Mouse (Mus musculus): ENCODE measurements at regions not wholly inside any gene's neighbourhood (a gene's known extent, or its start where the extent isn't known, plus 50 kb on each side); places are given as distances from the start of the nearest gene placed in this dataset.

GRCm38 (mm10) chr13:28898900-28899299 lies 54.6 kb downstream of the Sox4 start:
- ATAC-seq (replicated peaks; ENCODE audit: insufficient number of reproducible peaks, low FRiP score, low TSS enrichment, poor library complexity, severe bottlenecking) = no peak

- ATAC-seq (replicated peaks; ENCODE audit: insufficient number of reproducible peaks, low FRiP score, low TSS enrichment, poor library complexity, severe bottlenecking) = no peak
Measured at GRCm38 (mm10) chr13:28892896-28893295, 60.6 kb downstream of the Sox4 start.

GRCm38 (mm10) chr13:28887098-28887497 lies 66.4 kb downstream of the Sox4 start:
- ATAC-seq (replicated peaks; ENCODE audit: insufficient number of reproducible peaks, low FRiP score, low TSS enrichment, poor library complexity, severe bottlenecking) = no peak

GRCm38 (mm10) chr13:28886691-28887090 lies 66.8 kb downstream of the Sox4 start:
- no peak for ATAC-seq (replicated peaks; ENCODE audit: insufficient number of reproducible peaks, low FRiP score, low TSS enrichment, poor library complexity, severe bottlenecking)

- ATAC-seq (replicated peaks; ENCODE audit: insufficient number of reproducible peaks, low FRiP score, low TSS enrichment, poor library complexity, severe bottlenecking) = no peak
Measured at GRCm38 (mm10) chr13:28885083-28886037, 68.2 kb downstream of the Sox4 start.

- ATAC-seq (replicated peaks; ENCODE audit: insufficient number of reproducible peaks, low FRiP score, low TSS enrichment, poor library complexity, severe bottlenecking) = no peak
Measured at GRCm38 (mm10) chr13:28884191-28884820, 69.2 kb downstream of the Sox4 start.

GRCm38 (mm10) chr13:28883398-28883797 lies 70.1 kb downstream of the Sox4 start:
- ATAC-seq (replicated peaks; ENCODE audit: insufficient number of reproducible peaks, low FRiP score, low TSS enrichment, poor library complexity, severe bottlenecking) = no peak

GRCm38 (mm10) chr13:28880888-28881287 lies 72.6 kb downstream of the Sox4 start:
- ATAC-seq (replicated peaks; ENCODE audit: insufficient number of reproducible peaks, low FRiP score, low TSS enrichment, poor library complexity, severe bottlenecking) = no peak

GRCm38 (mm10) chr13:28878692-28879091 lies 74.8 kb downstream of the Sox4 start:
- no peak for ATAC-seq (replicated peaks; ENCODE audit: insufficient number of reproducible peaks, low FRiP score, low TSS enrichment, poor library complexity, severe bottlenecking)

- ATAC-seq (replicated peaks; ENCODE audit: insufficient number of reproducible peaks, low FRiP score, low TSS enrichment, poor library complexity, severe bottlenecking) = no peak
Measured at GRCm38 (mm10) chr13:28876771-28877170, 76.7 kb downstream of the Sox4 start.

- no peak for ATAC-seq (replicated peaks; ENCODE audit: insufficient number of reproducible peaks, low FRiP score, low TSS enrichment, poor library complexity, severe bottlenecking)
Measured at GRCm38 (mm10) chr13:28870681-28871080, 82.8 kb downstream of the Sox4 start.

- no peak for ATAC-seq (replicated peaks; ENCODE audit: insufficient number of reproducible peaks, low FRiP score, low TSS enrichment, poor library complexity, severe bottlenecking)
Measured at GRCm38 (mm10) chr13:28867210-28867609, 86.3 kb downstream of the Sox4 start.

GRCm38 (mm10) chr13:28866686-28867085 lies 86.8 kb downstream of the Sox4 start:
- no peak for ATAC-seq (replicated peaks; ENCODE audit: insufficient number of reproducible peaks, low FRiP score, low TSS enrichment, poor library complexity, severe bottlenecking)

GRCm38 (mm10) chr13:28860601-28861000 lies 92.9 kb downstream of the Sox4 start:
- no peak for ATAC-seq (replicated peaks; ENCODE audit: insufficient number of reproducible peaks, low FRiP score, low TSS enrichment, poor library complexity, severe bottlenecking)

- ATAC-seq (replicated peaks; ENCODE audit: insufficient number of reproducible peaks, low FRiP score, low TSS enrichment, poor library complexity, severe bottlenecking) = no peak
Measured at GRCm38 (mm10) chr13:28859829-28860427, 93.6 kb downstream of the Sox4 start.

GRCm38 (mm10) chr13:28858001-28858400 lies 95.5 kb downstream of the Sox4 start:
- ATAC-seq (replicated peaks; ENCODE audit: insufficient number of reproducible peaks, low FRiP score, low TSS enrichment, poor library complexity, severe bottlenecking) = no peak

GRCm38 (mm10) chr13:28857201-28857600 lies 96.3 kb downstream of the Sox4 start:
- ATAC-seq (replicated peaks; ENCODE audit: insufficient number of reproducible peaks, low FRiP score, low TSS enrichment, poor library complexity, severe bottlenecking) = no peak

- no peak for ATAC-seq (replicated peaks; ENCODE audit: insufficient number of reproducible peaks, low FRiP score, low TSS enrichment, poor library complexity, severe bottlenecking)
Measured at GRCm38 (mm10) chr13:28856472-28856871, 97.0 kb downstream of the Sox4 start.

- ATAC-seq (replicated peaks; ENCODE audit: insufficient number of reproducible peaks, low FRiP score, low TSS enrichment, poor library complexity, severe bottlenecking) = no peak
Measured at GRCm38 (mm10) chr13:28854247-28854646, 99.3 kb downstream of the Sox4 start.

GRCm38 (mm10) chr13:28848305-28848704 lies 105.2 kb downstream of the Sox4 start:
- no peak for ATAC-seq (replicated peaks; ENCODE audit: insufficient number of reproducible peaks, low FRiP score, low TSS enrichment, poor library complexity, severe bottlenecking)
